Mouse (Mus musculus) heart, postnatal 0 days (tissue): ENCODE data around the gene Wdr60.

Source experiments
- CTCF ChIP-seq: IDR thresholded peaks from 2 replicates; pipeline ENCODE4 v1.5.1; 2016; ENCODE audit warnings: antibody characterized with exemption, control low read depth, low read depth
- EP300 ChIP-seq: IDR thresholded peaks from 2 replicates; pipeline ENCODE4 v1.6.1; 2016; ENCODE audit warnings: antibody characterized with exemption, low read depth

- TF ChIP-seq CTCF (no peak), EP300 (no peak)
Measured at GRCm38 (mm10) chr12:116271071-116271470, 8.2 kb upstream of the Wdr60 start.
